Mouse (Mus musculus) heart, adult 2 months (tissue): Measurements from ENCODE around the gene Rpp30. TPM values are rescaled to one million over a fixed set of nuclear protein-coding genes. Genes with fewer than 3 reads are reported as not detected.

Experiments used
- DNase-seq, 2 experiments: peaks; one replicate each; pipeline ENCODE4 v3.0.0; 2021
- H3K27ac ChIP-seq: fragments of 200-600 bp; 2 replicates; pipeline ENCODE4 v1.8.1; 2022
- H3K27me3 ChIP-seq: fragments of 200-500 bp; 2 replicates; pipeline ENCODE4 v1.6.1; 2012; ENCODE audit warnings: mild to moderate bottlenecking, low read length, inconsistent platforms, mixed read lengths; ENCODE audit not compliant: control insufficient read depth, insufficient read depth
- H3K36me3 ChIP-seq: fragments of 200-500 bp; 2 replicates; pipeline ENCODE4 v1.6.1; 2012; ENCODE audit warnings: low read length, inconsistent platforms; ENCODE audit not compliant: control insufficient read depth, insufficient read depth
- H3K4me1 ChIP-seq: fragments of 200-500 bp; 2 replicates; pipeline ENCODE4 v1.6.1; 2011; ENCODE audit warnings: low read length; ENCODE audit not compliant: control insufficient read depth, insufficient read depth
- H3K4me3 ChIP-seq: fragments of 200-600 bp; 2 replicates; pipeline ENCODE4 v1.8.1; 2022
- H3K79me2 ChIP-seq: fragments of 200-500 bp; replicated peaks from 2 replicates; pipeline ENCODE4 v1.6.1; 2012; ENCODE audit warnings: mild to moderate bottlenecking, inconsistent platforms, low read length, moderate library complexity, mixed read lengths; ENCODE audit not compliant: control insufficient read depth, insufficient read depth
- H3K9ac ChIP-seq: fragments of 200-500 bp; 2 replicates; pipeline ENCODE4 v1.6.1; 2012; ENCODE audit warnings: low read depth, mild to moderate bottlenecking, control low read depth, inconsistent platforms, low read length, mixed read lengths
- CTCF ChIP-seq: fragments of 200-600 bp; IDR thresholded peaks from 2 replicates; pipeline ENCODE4 v1.8.1; 2022; ENCODE audit warnings: antibody characterized with exemption, mild to moderate bottlenecking, moderate library complexity
- EP300 ChIP-seq: fragments of 200-500 bp; IDR thresholded peaks from 2 replicates; pipeline ENCODE4 v1.6.1; 2011; ENCODE audit warnings: low read depth, low read length, control low read depth; ENCODE audit not compliant: insufficient read depth
- POLR2A ChIP-seq: fragments of 200-500 bp; IDR thresholded peaks from 2 replicates; pipeline ENCODE4 v1.6.1; 2011; ENCODE audit warnings: mild to moderate bottlenecking, low read depth, low read length, control low read depth; ENCODE audit not compliant: insufficient read depth
- WGBS: fragments of 180-500 bp; shearing (Covaris S2); methylation state at CpG from one replicate; pipeline ENCODE4 v1.1.7; 2018; 5-methylcytosine and 5-hydroxymethylcytosine counted together
- intact Hi-C: fragments of 180-260 bp; cut with DNase I; formaldehyde crosslinking; loops from one replicate; pipeline ENCODE4 v1.15.1; 2025
- long read RNA-seq: library from polyadenylated mRNA; stranded (forward); transcript quantifications from one replicate; pipeline ENCODE4 v2.0.0, GENCODE M21; 2021
- polyA plus RNA-seq: library from polyadenylated mRNA; depleted of rRNA; stranded (reverse); fragments of >200 nt; gene quantifications from 2 replicates; pipeline ENCODE4 v1.2.3, GENCODE M21; 2012; rRNA removed
- total RNA-seq, 2 experiments: library from RNA; stranded (reverse); gene quantifications; 2 replicates each; pipeline ENCODE4 v1.2.3; 2021

Rpp30 gene
- total RNA-seq (10 to 100 TPM; 11.9 to 12.7 TPM), polyA plus RNA-seq (5.3 and 10.2 TPM in 2 replicates)
- long read RNA-seq, transcript Rpp30-201 (11 exons, 1,145 nt), result major isoform, 27 of 32 reads
- long read RNA-seq, partial matches to known transcripts, result 4 of 32 reads
- long read RNA-seq, other reads (novel, unspliced or antisense), result 1 of 32 reads

DNA sequence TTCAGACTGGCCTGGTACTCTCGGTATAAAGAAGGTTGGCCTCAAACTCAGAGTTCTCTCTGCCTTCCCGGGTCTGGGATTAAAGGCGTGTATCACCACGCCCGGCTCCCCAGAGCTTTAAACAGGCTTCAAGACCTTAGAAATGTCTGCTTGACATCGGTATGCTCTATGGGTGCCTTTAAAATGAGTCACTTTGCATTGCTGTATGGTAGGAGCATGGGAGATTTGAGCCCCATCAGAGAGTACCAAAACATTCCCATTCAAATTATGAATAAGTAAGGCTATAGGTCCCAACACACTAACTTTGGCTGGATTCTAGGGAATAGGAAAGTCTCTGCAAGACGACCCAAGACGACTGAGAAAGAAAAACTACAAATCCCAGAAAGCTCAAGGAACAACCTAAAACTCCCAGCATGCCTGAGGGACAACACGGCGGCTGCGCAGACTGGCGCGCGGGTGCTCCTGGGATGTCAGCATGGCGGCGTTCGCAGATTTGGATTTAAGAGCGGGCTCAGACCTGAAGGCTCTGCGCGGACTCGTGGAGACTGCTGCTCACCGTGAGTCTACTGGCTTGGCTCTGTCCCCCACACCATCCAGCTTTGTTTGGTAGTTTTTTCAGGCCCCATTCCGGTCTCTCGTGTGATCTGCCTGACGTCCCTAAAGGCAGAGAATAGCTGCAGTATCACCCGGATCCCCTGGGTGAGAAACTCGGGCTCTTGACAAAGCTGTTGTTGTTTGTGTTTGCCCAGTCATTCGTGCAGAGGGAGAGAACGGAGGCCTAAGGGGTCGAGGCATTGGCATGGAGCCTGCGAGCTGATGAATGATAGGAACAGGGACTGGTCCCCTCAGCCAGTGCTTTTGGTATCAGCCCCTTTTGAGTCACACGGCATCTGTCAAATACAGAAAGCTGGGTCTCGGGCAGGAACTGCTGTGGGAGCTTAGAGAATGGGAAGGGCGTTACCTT lies at the start of gene Rpp30:
Gene Rpp30 (plus strand): TSS at position 455 of the 964 bp plus-strand sequence.
- Histone ChIP-seq H3K9ac (peak within 1 kb of the TSS; percentile 80), H3K79me2 (no peaks in the 10 kb centered on the region), H3K27ac (peak within 1 kb of the TSS; percentile 54), H3K27me3 (no peaks in the 10 kb centered on the region), H3K4me3 (peak within 1 kb of the TSS; percentile 80), H3K4me1 (peaks cover 1% of the 10 kb centered on the region), H3K36me3 (no peaks in the 10 kb centered on the region)
- intact Hi-C loops, result loop anchor here (2.0 to 10.0 kb wide), 3 partner anchors 959 to 1291 kb away; partner anchors contain the start of gene Kif11
- peak; percentile 84 to 87 for DNase-seq
- WGBS, result 1% methylated on average over 34 of the region's 34 CpGs
- TF ChIP-seq CTCF (no peak; the same call in 1 of the 2 replicates), POLR2A (peak; percentile 65), EP300 (0 out of 2 replicates have a peak, but pooled peaks have one; percentile 21)

DNA sequence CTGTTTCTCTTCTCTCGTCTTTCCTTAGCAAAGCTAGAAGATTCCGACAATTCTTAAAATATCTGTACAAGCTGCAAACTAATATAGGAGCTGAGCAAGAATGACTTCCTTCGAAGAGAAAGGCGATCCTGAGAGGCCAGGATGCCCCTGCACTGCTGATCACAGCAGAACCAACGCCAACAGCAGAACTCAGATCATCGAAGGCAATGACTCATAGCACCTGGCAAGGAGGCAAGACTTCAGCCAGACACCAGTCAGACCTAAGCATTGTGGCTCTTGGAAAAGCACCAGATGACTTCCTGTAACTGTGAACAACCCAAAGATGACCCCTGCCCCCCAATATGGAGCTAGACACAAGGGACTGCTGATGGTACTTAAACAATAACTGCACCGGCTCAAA lies 37.5 kb upstream of the Rpp30 start:
- Histone ChIP-seq H3K4me3 (no peak overlapping the region), H3K36me3 (no peaks in the 10 kb centered on the region), H3K4me1 (no peaks in the 10 kb centered on the region), H3K27ac (no peak overlapping the region), H3K27me3 (no peaks in the 10 kb centered on the region), H3K9ac (no peak overlapping the region), H3K79me2 (no peaks in the 10 kb centered on the region)
- TF ChIP-seq EP300 (no peak), POLR2A (no peak), CTCF (no peak)
- WGBS, result 48% methylated on average over 7 of the region's 7 CpGs
- no peak for DNase-seq
- intact Hi-C loops, result no loop called here

DNA sequence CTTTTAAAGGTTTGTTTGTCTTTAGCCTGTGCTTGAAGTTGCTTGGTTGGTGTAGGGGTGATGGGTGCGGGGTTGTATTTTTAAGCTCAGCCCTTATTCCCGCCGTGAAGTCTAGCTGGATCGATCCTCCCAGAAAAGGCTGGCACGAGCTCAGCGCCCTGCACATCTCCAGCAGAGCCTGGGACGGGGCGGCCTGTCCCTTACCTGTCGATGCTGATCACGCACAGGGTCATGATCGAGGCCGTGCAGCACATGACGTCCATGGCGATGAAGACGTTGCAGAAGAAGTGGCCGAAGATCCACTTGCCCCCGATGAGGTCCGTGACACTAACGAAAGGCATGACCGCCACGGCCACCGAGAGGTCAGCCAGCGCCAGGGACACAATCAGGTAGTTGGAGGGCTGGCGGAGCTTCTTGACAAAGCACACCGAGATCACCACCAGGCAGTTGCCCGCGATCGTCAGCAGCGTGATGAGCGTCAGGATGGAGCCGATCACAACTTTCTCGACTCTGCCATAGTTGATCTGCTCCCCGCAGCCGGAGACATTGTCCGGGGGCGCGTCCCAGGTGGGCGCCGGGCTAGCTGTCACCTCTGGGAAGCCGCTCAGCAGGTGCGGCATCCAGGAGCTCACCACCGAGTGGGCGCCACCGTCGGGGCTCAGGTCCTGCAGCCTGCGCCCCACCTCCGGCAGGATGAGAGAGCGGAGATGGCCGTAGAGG lies 26.9 kb upstream of the Rpp30 start:
- no peak overlapping the region for H3K9ac ChIP-seq
- intact Hi-C loops, result no loop called here
- TF ChIP-seq EP300 (no peak), CTCF (no peak), POLR2A (no peak)

DNA sequence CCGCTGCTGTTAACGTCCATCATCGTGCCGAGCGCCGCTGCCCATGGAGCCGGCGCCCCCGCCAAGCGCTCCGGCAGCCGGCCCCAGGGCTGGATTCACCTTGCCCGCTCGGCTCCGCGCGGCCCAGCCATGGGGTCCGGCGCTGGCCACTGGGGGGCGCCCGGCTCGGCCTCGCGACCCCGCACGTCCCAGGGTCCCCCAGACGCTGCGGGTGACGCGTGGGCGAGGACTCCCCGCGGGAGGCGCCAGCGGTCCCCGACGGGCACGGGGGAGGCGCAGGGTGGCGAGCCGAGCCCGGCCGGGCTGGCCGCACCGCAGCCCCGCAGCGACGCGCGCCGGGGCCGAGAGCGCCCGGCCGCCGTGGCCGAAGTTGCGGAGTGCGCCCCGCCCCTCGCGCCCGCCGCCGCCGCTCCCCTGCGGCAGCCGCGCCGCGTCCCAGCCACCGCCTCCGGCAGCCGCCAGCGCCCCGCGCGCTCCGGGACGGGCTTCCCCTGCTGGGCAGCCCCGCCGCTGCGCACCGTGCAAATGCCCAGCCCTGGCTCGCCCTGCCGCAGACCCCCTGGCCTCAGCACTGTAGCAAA lies 26.2 kb upstream of the Rpp30 start, which contains the start of gene Htr7:
Gene Htr7 (minus strand): TSS at position 277 of the 581 bp plus-strand sequence.
- DNase-seq, result peak; percentile 19 to 37
- TF ChIP-seq CTCF (peak; percentile 33), POLR2A (no peak)
- 2% methylated on average over 83 of the region's 86 CpGs for WGBS
- H3K4me1 ChIP-seq, result no peaks in the 10 kb centered on the region
- no peak within 1 kb of the TSS for H3K27ac ChIP-seq
- no peak within 1 kb of the TSS; the same call in 1 of the 2 replicates for H3K9ac ChIP-seq
- H3K4me3 ChIP-seq, result peak within 1 kb of the TSS; percentile 31; the same call in 1 of the 2 replicates
- intact Hi-C loops, result no loop called here
- peaks cover 8% of the 10 kb centered on the region for H3K27me3 ChIP-seq
- H3K36me3 ChIP-seq, result no peaks in the 10 kb centered on the region
- H3K79me2 ChIP-seq, result no peaks in the 10 kb centered on the region

More for the DNA sequence above, 26.9 kb upstream of the Rpp30 start:
- H3K4me1 ChIP-seq, result no peaks in the 10 kb centered on the region
- no peaks in the 10 kb centered on the region for H3K36me3 ChIP-seq
- H3K4me3 ChIP-seq, result peak overlapping the region; percentile 31; the same call in 1 of the 2 replicates
- H3K79me2 ChIP-seq, result no peaks in the 10 kb centered on the region
- peak in 1 of 2 experiments; percentile 18 for DNase-seq
- peaks cover 8% of the 10 kb centered on the region for H3K27me3 ChIP-seq
- H3K27ac ChIP-seq, result no peak overlapping the region
- WGBS, result 7% methylated on average over 49 of the region's 49 CpGs

DNA sequence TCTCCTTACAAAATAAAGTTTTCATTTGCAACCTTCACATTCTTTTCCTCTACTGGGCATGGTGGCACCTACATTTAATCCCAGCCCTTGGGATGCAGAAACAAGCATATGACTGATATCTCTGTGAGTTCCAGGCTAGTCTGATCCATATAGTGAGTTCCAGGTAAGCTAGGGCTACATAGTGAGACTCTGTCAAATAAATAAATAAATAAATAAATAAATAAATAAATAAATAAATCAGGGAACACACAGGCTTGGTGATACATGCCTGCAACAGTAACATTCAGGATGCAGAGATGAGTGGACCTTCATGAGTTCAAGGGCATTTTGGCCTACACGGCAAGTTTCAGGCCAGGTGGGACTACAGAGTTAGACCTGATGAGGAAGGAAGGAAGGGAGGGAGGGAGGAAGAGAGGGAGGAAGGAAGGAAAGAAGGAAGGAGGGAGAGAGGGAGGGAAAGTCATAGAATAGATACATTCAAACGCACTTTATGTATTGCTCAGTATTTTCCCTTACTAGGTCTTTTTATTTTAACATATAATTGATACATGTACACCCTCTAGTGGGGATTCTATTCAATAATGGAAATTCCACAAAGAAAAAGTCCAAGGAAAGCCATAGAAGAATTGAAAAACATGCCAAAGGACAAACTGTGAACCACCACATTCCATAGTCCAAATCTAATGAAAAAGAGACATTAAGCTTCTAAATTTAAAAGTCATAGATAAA lies 20.6 kb upstream of the Rpp30 start:
- TF ChIP-seq CTCF (peak; percentile 48), POLR2A (no peak), EP300 (no peak)
- DNase-seq, result no peak
- Histone ChIP-seq H3K36me3 (no peaks in the 10 kb centered on the region), H3K27ac (no peak overlapping the region), H3K27me3 (no peaks in the 10 kb centered on the region), H3K4me1 (no peaks in the 10 kb centered on the region), H3K9ac (no peak overlapping the region), H3K4me3 (no peak overlapping the region), H3K79me2 (no peaks in the 10 kb centered on the region)
- WGBS, result 69% methylated on average over 2 of the region's 2 CpGs
- intact Hi-C loops, result loop anchor here (5.0 kb wide), 1 partner anchor 936 kb away; no protein-coding TSS in a partner anchor
